Mouse (Mus musculus) lung, embryonic 14.5 days (tissue): Measurements from ENCODE around the gene Hist2h2bb. TPM values are rescaled to one million over a fixed set of nuclear protein-coding genes. Genes with fewer than 3 reads are reported as not detected.
"Not testable (repeated sequence)": the region's sequence is repeated elsewhere in the genome, so short reads cannot be mapped to it uniquely, and the experiment has no call there.

ENCODE experiments used
- ATAC-seq: fragments of 200-750 bp; cut with Nextera tagmentation; 2 replicates; pipeline ENCODE4 v1.8.0; 2017; ENCODE audit warnings: mild to moderate bottlenecking, moderate TSS enrichment, moderate library complexity; ENCODE audit not compliant: insufficient read depth
- DNase-seq: peaks from one replicate; pipeline ENCODE4 v3.0.0-alpha.2; 2015
- H3K27ac ChIP-seq: fragments of 300-500 bp; sonication (generic); 2 replicates; pipeline ENCODE4 v1.5.1; 2014; ENCODE audit warnings: low read depth, mild to moderate bottlenecking, moderate library complexity
- H3K27me3 ChIP-seq: fragments of 300-500 bp; sonication (generic); 2 replicates; pipeline ENCODE4 v1.6.1; 2014; ENCODE audit warnings: low read length, control low read depth; ENCODE audit not compliant: insufficient read depth
- H3K36me3 ChIP-seq: fragments of 300-500 bp; sonication (generic); 2 replicates; pipeline ENCODE4 v1.6.1; 2014; ENCODE audit warnings: control low read depth; ENCODE audit not compliant: insufficient read depth
- H3K4me1 ChIP-seq: fragments of 300-500 bp; sonication (generic); 2 replicates; pipeline ENCODE4 v1.6.1; 2014; ENCODE audit warnings: antibody characterized with exemption, control low read depth; ENCODE audit not compliant: insufficient read depth
- H3K4me2 ChIP-seq: fragments of 300-500 bp; sonication (generic); 2 replicates; pipeline ENCODE4 v1.6.1; 2014; ENCODE audit warnings: mild to moderate bottlenecking
- H3K4me3 ChIP-seq: fragments of 300-500 bp; sonication (generic); 2 replicates; pipeline ENCODE4 v1.5.1; 2014; ENCODE audit warnings: low read depth, low read length
- H3K9ac ChIP-seq: fragments of 300-500 bp; sonication (generic); 2 replicates; pipeline ENCODE4 v1.6.1; 2014
- H3K9me3 ChIP-seq: fragments of 300-500 bp; sonication (generic); 2 replicates; pipeline ENCODE4 v1.6.1; 2016; ENCODE audit warnings: low read depth, low read length, control low read depth
- CTCF ChIP-seq: IDR thresholded peaks from 2 replicates; pipeline ENCODE4 v1.5.1; 2016; ENCODE audit warnings: antibody characterized with exemption, low read depth
- WGBS: fragments of 180-500 bp; shearing (Covaris S2); extraction: QIAGEN DNeasy Blood & Tissue Kit; methylation state at CpG from one replicate; pipeline ENCODE4 v1.1.7; 2014; 5-methylcytosine and 5-hydroxymethylcytosine counted together
- polyA plus RNA-seq: library from polyadenylated mRNA; unstranded; fragments of >200 nt; fragmentation: Nextera tagmentation; extraction: Ambion mirVana; gene quantifications from 2 replicates; pipeline ENCODE4 v1.2.1, GENCODE M21; 2014

Gene Hist2h2bb
- polyA plus RNA-seq, 1 experiment from 2014 or later: 23.2 TPM

DNA sequence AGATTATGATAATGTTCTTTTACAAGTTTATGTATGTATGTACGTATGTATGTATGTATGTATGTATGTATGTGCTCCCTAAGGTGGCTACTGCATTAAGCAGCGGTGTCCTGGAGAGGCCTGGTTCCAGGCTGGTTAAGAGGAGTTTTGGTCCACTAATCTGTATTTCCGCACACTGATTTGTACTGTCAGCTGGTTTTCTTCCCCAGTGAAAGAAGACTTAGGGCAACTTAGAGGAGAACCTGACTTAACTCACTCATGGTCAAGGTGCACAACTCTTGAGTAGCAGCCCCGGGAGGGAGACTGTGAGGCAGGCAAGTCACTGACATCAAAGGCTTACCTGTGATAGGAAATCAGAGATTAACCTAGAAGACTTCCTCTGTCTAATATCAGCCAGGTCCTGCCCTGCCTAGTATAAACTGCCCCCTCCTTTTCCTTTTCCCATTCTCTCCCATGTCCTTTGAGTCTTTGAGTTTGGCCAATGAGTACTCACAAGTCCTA is 32.7 kb upstream of the Hist2h2bb start:
- TF ChIP-seq CTCF: no peak
- Histone ChIP-seq H3K9ac (peak overlapping the region; percentile 71), H3K27ac (peak overlapping the region; percentile 88), H3K9me3 (no peaks in the 10 kb centered on the region), H3K4me1 (0 out of 2 replicates have a peak, but pooled peaks cover 2% of the 10 kb centered on the region), H3K4me3 (peak overlapping the region; percentile 45), H3K27me3 (no peaks in the 10 kb centered on the region), H3K4me2 (peak overlapping the region; percentile 89), H3K36me3 (no peaks in the 10 kb centered on the region)
- ATAC-seq (no peak), DNase-seq (peak; percentile 30)
- 72% methylated on average over 4 of the region's 4 CpGs for WGBS

DNA sequence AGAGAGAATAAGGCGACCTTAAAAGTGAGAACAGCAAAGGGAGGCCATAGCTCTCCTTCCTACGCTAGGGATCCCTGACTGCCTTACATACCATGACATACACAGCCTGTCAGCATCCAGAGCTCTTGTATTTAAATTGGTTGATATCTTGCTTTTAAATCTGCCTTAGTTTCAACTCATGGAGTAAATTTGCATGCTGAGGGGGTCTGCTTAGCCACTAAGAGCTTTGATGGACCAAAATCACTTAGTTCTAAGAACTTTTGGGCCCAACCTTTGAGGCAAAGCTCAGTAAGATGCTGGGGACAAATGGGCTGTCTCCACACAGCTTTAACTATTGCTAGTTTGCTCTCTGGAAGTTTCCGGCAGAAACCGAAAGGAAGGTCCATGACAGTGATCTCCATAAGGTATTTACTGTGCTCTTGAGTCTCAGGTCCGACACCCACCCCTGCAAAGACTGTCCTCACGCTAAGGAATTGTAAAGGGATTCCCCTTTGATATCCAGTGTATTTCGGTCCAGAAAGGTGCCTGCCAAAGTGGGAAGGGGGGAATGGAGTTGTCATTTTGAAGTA is 32.1 kb upstream of the Hist2h2bb start:
- no peak for ATAC-seq

DNA sequence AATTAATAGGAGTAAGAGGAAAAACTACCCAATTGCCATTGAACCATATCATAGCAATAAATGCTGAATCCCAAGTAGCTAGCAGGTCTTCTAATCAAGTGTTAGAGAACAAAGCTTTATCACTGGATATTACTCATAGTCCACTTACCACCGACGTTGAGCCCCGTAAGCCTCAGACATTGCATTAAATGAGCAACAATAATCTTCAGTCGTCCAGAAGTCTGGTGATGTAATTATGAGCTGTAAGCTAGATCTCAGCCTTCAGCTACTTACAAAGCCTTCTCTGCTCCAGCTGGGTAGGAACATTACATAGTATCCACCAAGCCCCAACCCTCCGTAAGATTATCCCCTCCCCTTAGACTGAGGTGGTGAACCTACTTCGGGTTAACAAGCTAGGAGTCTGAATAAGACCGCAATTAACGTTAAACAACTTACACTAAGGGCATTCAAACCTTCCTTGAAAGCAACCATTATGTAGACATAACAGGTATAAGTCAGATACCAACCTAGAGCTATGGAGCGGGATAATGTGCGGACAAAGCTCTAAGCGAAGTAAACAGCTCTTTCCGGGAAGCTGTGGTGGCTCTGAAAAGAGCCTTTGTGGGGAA is 31.5 kb upstream of the Hist2h2bb start:
- no peaks in the 10 kb centered on the region for H3K36me3 ChIP-seq
- DNase-seq (peak; percentile 66), ATAC-seq (no peak)
- H3K9me3 ChIP-seq: no peaks in the 10 kb centered on the region
- H3K27ac ChIP-seq: peak overlapping the region; percentile 88
- WGBS: under 1% methylated on average over 12 of the region's 12 CpGs
- H3K27me3 ChIP-seq: no peaks in the 10 kb centered on the region
- peak overlapping the region; percentile 89 for H3K4me2 ChIP-seq
- peak overlapping the region; percentile 71 for H3K9ac ChIP-seq
- H3K4me3 ChIP-seq: peak overlapping the region; percentile 45
- H3K4me1 ChIP-seq: 0 out of 2 replicates have a peak, but pooled peaks cover 2% of the 10 kb centered on the region
- TF ChIP-seq CTCF: no peak

More for the DNA sequence above, 32.1 kb upstream of the Hist2h2bb start:
- Histone ChIP-seq H3K27ac (peak overlapping the region; percentile 88), H3K4me3 (peak overlapping the region; percentile 45), H3K36me3 (no peaks in the 10 kb centered on the region), H3K4me2 (peak overlapping the region; percentile 89), H3K9ac (peak overlapping the region; percentile 71), H3K4me1 (0 out of 2 replicates have a peak, but pooled peaks cover 2% of the 10 kb centered on the region), H3K27me3 (no peaks in the 10 kb centered on the region), H3K9me3 (no peaks in the 10 kb centered on the region)
- TF ChIP-seq CTCF: no peak
- peak; percentile 60 for DNase-seq
- WGBS: 14% methylated on average over 7 of the region's 7 CpGs

DNA sequence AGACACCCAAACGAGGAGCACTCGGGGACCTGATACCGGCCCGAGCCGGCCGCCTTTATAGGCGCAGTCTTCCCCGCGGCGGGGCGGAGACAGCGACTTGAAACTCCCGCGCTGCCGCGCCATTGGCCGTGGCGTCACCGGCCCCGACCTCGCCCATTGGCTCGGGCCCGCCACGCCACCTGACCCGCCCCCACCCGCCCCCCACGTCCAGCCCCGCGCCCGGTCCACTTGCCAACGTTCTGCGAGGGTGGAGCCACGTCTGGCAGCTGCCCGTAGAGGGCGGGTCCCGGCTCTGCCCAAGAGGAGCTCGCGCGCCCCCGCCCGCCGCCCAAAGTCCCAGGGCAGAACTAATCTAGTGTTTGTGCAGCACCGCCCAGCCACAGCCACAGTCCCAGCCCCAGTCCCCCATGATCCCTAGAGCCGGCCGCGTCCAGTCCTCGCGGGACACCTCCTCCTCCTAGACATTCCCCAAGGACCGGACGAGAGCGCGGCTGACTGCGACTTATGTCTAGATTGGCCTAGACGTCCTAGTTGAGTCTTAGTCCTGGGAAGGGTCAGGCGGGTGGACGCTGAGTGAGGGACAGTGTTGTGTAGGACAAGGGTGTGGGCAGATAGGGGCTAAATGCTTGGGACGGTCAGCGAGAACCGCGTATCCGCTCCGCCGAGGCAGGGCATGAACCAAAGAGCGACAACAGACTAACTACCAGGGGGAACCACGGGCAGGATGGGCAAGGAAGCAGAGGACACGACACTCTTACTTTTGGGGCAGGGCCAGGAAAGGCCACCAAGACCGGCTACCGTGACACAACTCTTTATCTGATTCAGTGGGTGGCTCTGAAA is 30.4 kb upstream of the Hist2h2bb start, which contains the start of gene Hist2h3c2:
TSS of gene Hist2h3c2 (minus strand) at position 174 of the 840 bp plus-strand sequence.
- peak; percentile 92 for ATAC-seq
- H3K9me3 ChIP-seq, H3K27me3 ChIP-seq, DNase-seq, H3K4me1 ChIP-seq, H3K36me3 ChIP-seq: not testable (repeated sequence)
- H3K4me3 ChIP-seq: peak within 1 kb of the TSS; percentile 45
- WGBS: under 1% methylated on average over 20 of the region's 68 CpGs
- H3K4me2 ChIP-seq: peak within 1 kb of the TSS; percentile 89
- peak within 1 kb of the TSS; percentile 71 for H3K9ac ChIP-seq
- H3K27ac ChIP-seq: peak within 1 kb of the TSS; percentile 88

DNA sequence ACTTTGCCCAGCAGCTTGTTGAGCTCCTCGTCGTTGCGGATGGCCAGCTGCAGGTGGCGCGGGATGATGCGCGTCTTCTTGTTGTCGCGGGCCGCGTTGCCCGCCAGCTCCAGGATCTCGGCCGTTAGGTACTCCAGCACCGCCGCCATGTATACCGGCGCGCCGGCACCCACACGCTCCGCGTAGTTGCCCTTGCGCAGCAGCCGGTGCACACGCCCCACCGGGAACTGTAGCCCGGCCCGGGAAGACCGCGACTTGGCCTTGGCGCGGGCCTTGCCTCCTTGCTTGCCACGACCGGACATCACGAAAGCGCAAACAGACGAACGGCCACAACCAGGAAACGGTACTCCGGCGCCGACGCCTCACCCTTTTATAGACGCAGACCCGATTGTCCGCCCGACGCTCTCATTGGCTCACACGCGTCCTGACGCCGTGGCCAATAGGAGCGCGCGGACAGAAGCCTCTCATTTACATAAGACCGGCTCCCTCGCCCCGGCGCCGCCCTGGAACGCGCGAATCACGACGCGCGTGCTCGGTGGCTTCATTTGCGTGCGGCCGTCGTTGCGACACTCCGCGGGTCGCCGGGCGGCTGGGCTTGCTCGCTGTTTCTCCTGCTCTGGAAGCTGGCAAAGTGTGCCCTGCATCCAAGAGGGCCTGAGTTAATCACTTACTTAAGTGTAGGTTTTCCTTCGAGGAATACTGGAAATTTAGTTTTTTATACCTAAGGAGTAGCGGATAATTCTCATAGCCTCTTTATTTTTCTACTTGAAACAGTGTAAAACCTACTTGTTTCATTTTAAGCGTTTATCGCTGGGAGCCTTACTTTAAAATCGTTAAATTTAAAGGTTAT is 29.4 kb upstream of the Hist2h2bb start, which contains the start of gene Hist2h2aa2:
TSS of gene Hist2h2aa2 (minus strand) at position 328 of the 850 bp plus-strand sequence.
- Histone ChIP-seq H3K4me2 (peak within 1 kb of the TSS; percentile 54), H3K27ac (peak within 1 kb of the TSS; percentile 94), H3K4me3 (peak within 1 kb of the TSS; percentile 29; the same call in 1 of the 2 replicates), H3K9ac (peak within 1 kb of the TSS; percentile 47)
- H3K27me3 ChIP-seq, H3K4me1 ChIP-seq, H3K36me3 ChIP-seq, H3K9me3 ChIP-seq: not testable (repeated sequence)
- DNase-seq (peak; percentile 84), ATAC-seq (peak; percentile 75)
- 4% methylated on average over 28 of the region's 85 CpGs for WGBS

DNA sequence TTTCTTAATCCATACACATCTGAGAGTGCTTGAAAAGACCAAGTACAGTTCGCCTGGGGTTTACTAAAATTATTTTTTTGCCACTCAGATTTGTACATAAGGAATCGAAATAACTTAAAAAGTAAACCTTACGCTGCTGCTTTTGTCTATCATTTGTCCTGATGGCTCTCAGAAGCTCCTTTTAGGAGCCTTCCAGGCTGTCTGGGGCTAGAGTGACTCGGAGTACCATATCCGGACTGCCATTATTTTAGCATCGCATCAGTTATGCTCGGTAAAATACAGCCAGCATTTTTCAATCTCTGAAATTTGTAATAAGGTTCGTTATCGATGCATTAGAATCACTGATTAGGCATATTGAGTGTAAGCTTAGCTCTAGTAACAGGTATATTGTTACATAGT is 28.8 kb upstream of the Hist2h2bb start:
- Histone ChIP-seq H3K27ac (peak overlapping the region; percentile 94), H3K9me3 (no peaks in the 10 kb centered on the region), H3K36me3 (no peaks in the 10 kb centered on the region), H3K4me3 (0 out of 2 replicates have a peak overlapping the region, but pooled peaks have one; percentile 9), H3K9ac (peak overlapping the region; percentile 47), H3K27me3 (no peaks in the 10 kb centered on the region), H3K4me2 (peak overlapping the region; percentile 54), H3K4me1 (peaks cover 10% of the 10 kb centered on the region)
- ATAC-seq: no peak
- peak; percentile 14 for DNase-seq
- TF ChIP-seq CTCF: no peak
- WGBS: 72% methylated on average over 9 of the region's 9 CpGs
